Mouse (Mus musculus): Measurements from ENCODE around the gene Pi4ka. TPM values are rescaled to one million over a fixed set of nuclear protein-coding genes. Genes with fewer than 3 reads are reported as not detected.

Pi4ka gene
- polyA plus RNA-seq, 1 experiment from 2014 or later = 59.7 TPM

DNA sequence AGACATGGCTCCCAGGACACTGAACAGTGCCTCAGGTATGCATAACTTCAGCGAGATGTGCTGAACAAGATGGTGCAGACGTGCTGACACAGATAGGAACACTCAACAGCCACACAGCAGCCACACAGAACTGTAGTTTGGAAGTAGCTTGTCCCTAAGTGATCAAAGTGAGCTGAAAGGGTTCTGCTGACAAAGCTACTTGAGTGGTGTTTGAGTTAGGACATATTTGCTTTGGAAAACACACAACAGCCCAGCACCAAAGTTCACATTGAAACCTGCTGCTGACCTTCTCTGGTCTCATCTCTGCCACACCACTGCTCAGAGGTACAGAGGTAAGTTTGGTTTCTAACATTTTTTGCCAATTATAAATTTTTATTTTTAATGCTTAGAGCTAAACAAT, 75.0 kb downstream of the Pi4ka start, which contains the start of gene Serpind1:
Serpind1 (plus strand) TSS at position 256 of the 400 bp plus-strand sequence.
- H3K27ac ChIP-seq = no peak within 1 kb of the TSS
- H3K9me3 ChIP-seq = no peaks in the 10 kb centered on the region
- H3K9ac ChIP-seq = no peak within 1 kb of the TSS
- H3K27me3 ChIP-seq = no peaks in the 10 kb centered on the region
- WGBS = 77% methylated on average over 2 of the region's 2 CpGs
- H3K36me3 ChIP-seq (replicated peaks) = peaks cover 10% of the 10 kb centered on the region; the same call in 1 of the 2 replicates
- ATAC-seq (ENCODE audit: low FRiP score) = no peak
- no peak within 1 kb of the TSS for H3K4me3 ChIP-seq (replicated peaks)
- H3K4me1 ChIP-seq = no peaks in the 10 kb centered on the region
- H3K4me2 ChIP-seq = no peak within 1 kb of the TSS

DNA sequence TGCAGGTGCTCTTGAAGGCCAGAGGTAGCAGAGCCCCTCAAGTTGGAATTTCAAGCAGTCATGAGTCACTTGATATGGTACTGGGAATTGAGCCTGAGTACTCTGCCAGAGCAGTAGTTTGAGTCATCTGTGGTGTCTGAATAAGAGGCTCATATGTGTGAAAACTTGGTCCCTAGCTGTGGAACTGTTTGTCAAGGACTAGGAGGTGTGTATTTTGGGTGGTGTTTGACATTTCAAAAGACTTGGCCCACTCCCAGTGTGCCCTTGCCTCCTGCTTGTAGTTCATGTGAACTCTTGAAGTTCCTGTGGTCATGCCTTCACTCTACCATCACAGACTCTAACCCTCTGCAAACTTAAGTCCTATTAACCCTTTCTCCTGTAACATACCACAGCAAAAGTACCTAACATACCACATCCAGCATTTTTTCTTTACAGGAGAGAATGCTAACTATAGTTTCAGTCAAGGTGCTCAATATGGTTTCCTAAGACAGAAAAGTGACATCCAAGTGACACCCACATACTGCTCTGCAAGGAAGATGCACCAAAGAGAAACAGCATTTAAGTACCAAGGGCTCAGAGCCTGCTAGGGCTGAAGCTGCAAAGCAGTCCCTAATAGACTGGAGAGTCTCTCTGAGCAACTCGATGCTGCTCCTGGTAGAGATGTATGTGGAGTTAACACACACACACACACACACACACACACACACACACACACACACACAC, 76.1 kb downstream of the Pi4ka start:
- Histone ChIP-seq H3K36me3 (replicated peaks) (peaks cover 18% of the 10 kb centered on the region; the same call in 1 of the 2 replicates), H3K9ac (no peak overlapping the region), H3K27me3 (no peaks in the 10 kb centered on the region), H3K9me3 (no peaks in the 10 kb centered on the region), H3K4me2 (no peak overlapping the region), H3K4me3 (replicated peaks) (no peak overlapping the region), H3K4me1 (no peaks in the 10 kb centered on the region), H3K27ac (no peak overlapping the region)
- WGBS = 91% methylated on average over 1 of the region's 1 CpGs
- ATAC-seq (ENCODE audit: low FRiP score) = no peak

DNA sequence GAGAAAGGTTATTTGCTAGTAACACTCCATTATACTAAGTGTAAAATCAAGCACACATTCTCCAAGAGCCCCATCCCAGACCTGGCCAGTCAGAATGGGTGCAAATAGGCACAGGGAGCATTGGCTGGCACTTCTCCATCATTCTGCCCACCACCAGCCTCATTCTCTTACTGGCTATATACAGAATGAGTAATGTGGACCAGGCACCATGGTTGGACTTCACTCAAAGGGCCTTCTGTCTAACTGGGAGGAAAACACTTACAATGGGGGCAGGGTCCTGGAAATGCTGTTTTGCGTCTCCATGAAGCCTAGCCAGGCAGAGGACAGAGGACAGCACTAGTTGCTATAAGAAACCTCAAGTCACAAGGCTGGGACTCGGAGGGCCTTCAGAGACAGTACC, 80.0 kb downstream of the Pi4ka start:
- Histone ChIP-seq H3K9ac (no peak overlapping the region), H3K36me3 (replicated peaks) (peaks cover 49% of the 10 kb centered on the region), H3K27me3 (no peaks in the 10 kb centered on the region), H3K9me3 (no peaks in the 10 kb centered on the region), H3K27ac (no peak overlapping the region), H3K4me3 (replicated peaks) (no peak overlapping the region), H3K4me2 (no peak overlapping the region), H3K4me1 (no peaks in the 10 kb centered on the region)
- 94% methylated on average over 2 of the region's 2 CpGs for WGBS
- no peak for ATAC-seq (ENCODE audit: low FRiP score)

DNA sequence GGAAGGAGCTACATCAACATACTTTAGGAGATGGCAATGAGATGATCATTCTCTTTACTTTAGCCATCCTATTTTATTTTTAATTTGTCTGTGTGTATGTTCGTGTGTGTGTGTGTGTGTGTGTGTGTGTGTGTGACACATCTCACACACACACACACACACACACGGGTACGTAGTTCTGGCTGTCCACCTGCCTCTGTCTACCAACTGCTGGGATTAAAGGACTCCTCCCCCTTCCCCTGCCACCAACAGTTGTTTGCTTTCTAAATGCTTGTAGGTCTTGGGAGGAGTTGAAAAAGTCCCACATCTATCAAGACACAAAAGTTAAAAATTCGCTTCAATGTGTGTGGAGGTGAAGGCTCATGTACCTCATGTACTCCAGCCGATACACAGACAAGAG, 81.4 kb downstream of the Pi4ka start:
- Histone ChIP-seq H3K4me2 (no peak overlapping the region), H3K27me3 (no peaks in the 10 kb centered on the region), H3K4me1 (no peaks in the 10 kb centered on the region), H3K36me3 (replicated peaks) (peaks cover 53% of the 10 kb centered on the region), H3K4me3 (replicated peaks) (no peak overlapping the region), H3K27ac (no peak overlapping the region), H3K9me3 (no peaks in the 10 kb centered on the region), H3K9ac (no peak overlapping the region)
- 89% methylated on average over 5 of the region's 5 CpGs for WGBS
- no peak for ATAC-seq (ENCODE audit: low FRiP score)

DNA sequence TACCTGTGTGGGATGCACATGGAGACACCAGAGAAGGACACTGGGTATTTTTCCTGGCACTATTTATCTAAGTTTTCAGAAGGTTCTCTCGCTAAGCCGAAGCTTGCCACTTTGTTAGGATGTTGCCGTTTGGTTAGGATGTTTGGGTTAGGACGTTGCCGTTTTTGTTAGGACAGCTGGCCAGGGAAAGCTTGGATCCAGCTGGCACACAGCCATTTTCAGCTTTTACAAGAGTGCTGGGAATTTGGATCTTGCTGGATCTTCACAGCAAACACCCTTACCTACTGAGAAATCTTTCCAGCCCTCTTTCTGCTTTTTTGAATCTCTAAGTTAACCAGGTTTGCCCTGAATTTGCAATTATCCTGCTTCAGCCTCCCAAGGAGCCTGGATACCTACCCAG, 84.6 kb downstream of the Pi4ka start:
- no peak overlapping the region for H3K4me3 ChIP-seq (replicated peaks)
- H3K27me3 ChIP-seq = no peaks in the 10 kb centered on the region
- H3K4me2 ChIP-seq = no peak overlapping the region
- H3K27ac ChIP-seq = no peak overlapping the region
- H3K9ac ChIP-seq = no peak overlapping the region
- no peaks in the 10 kb centered on the region for H3K9me3 ChIP-seq
- H3K36me3 ChIP-seq (replicated peaks) = peaks cover 65% of the 10 kb centered on the region
- no peak for ATAC-seq (ENCODE audit: low FRiP score)
- whole genome bisulfite sequencing = 87% methylated on average over 5 of the region's 5 CpGs
- H3K4me1 ChIP-seq = no peaks in the 10 kb centered on the region

DNA sequence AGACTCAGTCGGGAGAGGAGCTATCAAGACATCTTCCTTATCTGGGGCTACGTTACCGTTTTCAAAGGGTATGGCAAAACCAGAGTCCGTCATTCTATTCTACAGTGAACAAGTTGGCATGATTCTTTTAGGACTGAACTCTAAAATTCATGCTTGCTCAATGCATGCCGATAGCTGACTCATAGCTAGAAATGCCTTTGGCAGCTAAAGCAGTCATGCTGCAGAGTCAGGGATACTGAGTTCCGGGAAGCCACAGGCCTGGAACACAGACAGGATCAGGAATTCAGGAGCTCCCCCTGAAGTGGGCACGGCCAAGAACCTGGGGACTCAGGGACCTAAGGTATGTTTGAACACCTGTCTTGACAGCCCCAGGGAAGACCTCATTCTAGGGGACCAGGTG, 89.6 kb downstream of the Pi4ka start:
- no peak for ATAC-seq (ENCODE audit: low FRiP score)
- H3K27ac ChIP-seq = no peak overlapping the region
- peaks cover 70% of the 10 kb centered on the region for H3K36me3 ChIP-seq (replicated peaks)
- no peaks in the 10 kb centered on the region for H3K27me3 ChIP-seq
- H3K4me3 ChIP-seq (replicated peaks) = no peak overlapping the region
- no peaks in the 10 kb centered on the region for H3K4me1 ChIP-seq
- H3K9ac ChIP-seq = no peak overlapping the region
- WGBS = 91% methylated on average over 7 of the region's 7 CpGs
- H3K4me2 ChIP-seq = no peak overlapping the region
- H3K9me3 ChIP-seq = no peaks in the 10 kb centered on the region

DNA sequence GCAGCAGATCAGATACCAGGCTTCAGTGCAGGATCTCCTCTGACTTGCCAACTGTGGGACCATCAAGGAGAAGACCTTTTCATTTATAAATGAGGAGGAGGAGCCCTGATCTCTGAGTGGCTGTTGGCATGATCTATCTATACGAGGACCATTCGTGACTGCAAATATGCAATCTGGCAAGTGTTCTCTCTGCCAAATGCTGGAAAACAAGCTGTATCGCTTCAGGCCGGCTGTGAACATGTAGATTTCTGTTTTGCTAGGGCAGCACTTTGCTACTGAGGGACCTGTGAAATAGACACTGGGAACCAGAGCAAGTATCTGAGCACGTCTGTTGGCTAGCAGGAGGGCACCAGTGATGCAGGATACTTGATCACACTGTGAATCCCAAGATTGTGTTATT, 93.6 kb downstream of the Pi4ka start:
- H3K9me3 ChIP-seq = no peaks in the 10 kb centered on the region
- ATAC-seq (ENCODE audit: low FRiP score) = no peak
- no peak overlapping the region for H3K9ac ChIP-seq
- WGBS = 95% methylated on average over 5 of the region's 5 CpGs
- no peak overlapping the region for H3K4me2 ChIP-seq
- H3K27ac ChIP-seq = no peak overlapping the region
- H3K4me3 ChIP-seq (replicated peaks) = no peak overlapping the region
- no peaks in the 10 kb centered on the region for H3K4me1 ChIP-seq
- H3K36me3 ChIP-seq (replicated peaks) = peaks cover 78% of the 10 kb centered on the region
- no peaks in the 10 kb centered on the region for H3K27me3 ChIP-seq

DNA sequence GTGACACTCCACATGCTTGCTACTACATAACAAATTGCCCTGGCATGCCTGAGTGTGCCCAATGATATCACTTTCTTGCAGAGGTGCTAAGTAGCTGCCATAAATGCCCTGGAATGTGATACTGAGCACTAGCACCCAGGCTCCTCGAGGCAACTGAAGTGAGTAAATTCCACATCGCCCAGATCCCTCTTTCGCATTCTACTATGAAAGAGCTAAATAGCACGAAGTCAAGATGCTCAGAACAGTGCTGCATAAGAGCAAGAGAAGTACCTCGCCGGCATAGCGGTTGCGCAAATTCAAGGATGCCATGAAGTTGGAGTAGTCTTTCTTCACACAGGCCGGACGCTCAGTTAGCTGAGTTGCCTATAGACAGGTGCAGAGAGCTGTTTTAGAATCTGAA, 97.1 kb downstream of the Pi4ka start:
- ATAC-seq (ENCODE audit: low FRiP score) = no peak
- Histone ChIP-seq H3K9me3 (no peaks in the 10 kb centered on the region), H3K4me2 (no peak overlapping the region), H3K9ac (no peak overlapping the region), H3K4me3 (replicated peaks) (no peak overlapping the region), H3K4me1 (no peaks in the 10 kb centered on the region), H3K36me3 (replicated peaks) (peaks cover 73% of the 10 kb centered on the region), H3K27me3 (no peaks in the 10 kb centered on the region), H3K27ac (no peak overlapping the region)
- WGBS = 94% methylated on average over 10 of the region's 10 CpGs

DNA sequence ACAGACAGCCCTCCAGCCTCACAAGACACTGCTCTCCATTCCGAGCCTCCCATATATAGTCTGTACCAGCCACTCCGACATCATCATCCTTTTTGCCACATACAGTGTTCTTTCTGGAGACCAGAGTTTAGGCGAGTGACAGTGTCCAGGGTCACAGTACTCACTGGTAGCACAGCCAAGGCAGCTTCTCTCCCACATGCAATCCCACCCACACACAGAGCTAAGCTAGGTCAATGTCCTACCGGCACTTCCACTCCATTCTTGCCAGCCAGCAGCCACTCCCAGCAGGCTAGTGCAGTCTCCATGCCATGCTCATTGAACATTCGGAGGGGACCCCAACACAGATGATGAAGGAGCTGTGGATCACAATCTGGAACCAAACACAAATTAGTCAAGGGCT, 98.7 kb downstream of the Pi4ka start:
- ATAC-seq (ENCODE audit: low FRiP score) = no peak
- H3K4me3 ChIP-seq (replicated peaks) = no peak overlapping the region
- no peak overlapping the region for H3K27ac ChIP-seq
- no peak overlapping the region for H3K9ac ChIP-seq
- H3K36me3 ChIP-seq (replicated peaks) = peaks cover 73% of the 10 kb centered on the region
- no peaks in the 10 kb centered on the region for H3K27me3 ChIP-seq
- 88% methylated on average over 5 of the region's 5 CpGs for WGBS
- no peak overlapping the region for H3K4me2 ChIP-seq
- no peaks in the 10 kb centered on the region for H3K4me1 ChIP-seq
- H3K9me3 ChIP-seq = no peaks in the 10 kb centered on the region

DNA sequence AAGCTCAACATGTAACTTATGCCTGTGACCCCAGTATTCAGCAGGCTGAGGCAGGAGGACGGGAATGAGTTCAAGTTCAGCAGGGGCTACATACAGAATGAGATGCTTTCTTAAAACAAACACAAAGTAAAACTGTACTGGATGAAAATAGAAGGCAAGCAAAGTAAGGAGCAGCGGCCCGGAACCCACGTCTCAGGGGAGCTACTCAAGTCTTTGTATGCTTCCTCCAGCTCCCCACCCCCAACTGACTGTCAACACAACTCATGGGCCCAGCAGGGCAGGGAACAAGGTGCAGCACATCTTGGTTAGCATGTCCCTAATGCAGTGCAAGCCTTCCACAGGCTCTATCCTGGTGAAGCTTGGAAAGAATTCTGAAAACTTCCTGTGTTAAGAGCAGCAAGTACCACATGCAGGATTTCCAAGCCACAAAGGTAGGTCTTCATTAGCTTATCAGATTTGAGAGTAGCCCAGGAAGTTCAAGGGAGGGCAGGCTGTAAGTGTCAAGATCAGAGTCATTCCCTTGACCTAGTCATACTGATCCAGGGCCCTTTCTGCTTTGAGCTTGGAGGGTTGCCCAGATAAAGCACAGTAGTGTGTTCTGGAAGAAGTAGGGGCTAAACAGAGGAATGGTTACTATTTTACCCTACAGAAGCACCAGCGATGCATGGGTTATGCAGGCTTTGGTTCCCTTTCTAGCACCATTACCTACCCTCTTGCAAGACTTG, 102.4 kb downstream of the Pi4ka start:
- H3K9me3 ChIP-seq = no peaks in the 10 kb centered on the region
- no peak overlapping the region for H3K9ac ChIP-seq
- H3K4me1 ChIP-seq = no peaks in the 10 kb centered on the region
- H3K4me2 ChIP-seq = no peak overlapping the region
- 91% methylated on average over 5 of the region's 5 CpGs for WGBS
- no peaks in the 10 kb centered on the region for H3K27me3 ChIP-seq
- H3K4me3 ChIP-seq (replicated peaks) = no peak overlapping the region
- no peak overlapping the region for H3K27ac ChIP-seq
- ATAC-seq (ENCODE audit: low FRiP score) = no peak
- H3K36me3 ChIP-seq (replicated peaks) = peaks cover 82% of the 10 kb centered on the region

DNA sequence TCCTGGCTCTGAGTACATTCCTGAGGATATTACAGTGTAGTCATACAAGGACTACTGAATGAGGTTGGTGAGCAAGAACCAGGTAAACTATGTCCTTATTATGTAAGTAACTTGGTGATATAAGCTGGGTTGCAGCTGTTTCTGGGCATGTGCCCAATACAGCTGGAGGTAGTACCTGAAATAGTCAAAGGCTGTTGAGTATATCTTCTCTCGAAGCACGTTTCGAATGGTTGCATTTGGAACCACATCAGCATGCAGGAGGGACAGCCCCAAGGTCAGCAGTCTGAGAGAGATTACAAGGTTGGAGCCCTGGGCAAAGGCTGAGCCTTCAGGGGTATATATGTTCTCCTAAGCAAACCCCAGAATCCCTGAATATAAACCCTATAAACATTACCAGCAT, 105.3 kb downstream of the Pi4ka start:
- H3K9ac ChIP-seq = no peak overlapping the region
- 96% methylated on average over 3 of the region's 3 CpGs for WGBS
- no peak overlapping the region for H3K27ac ChIP-seq
- H3K4me2 ChIP-seq = no peak overlapping the region
- H3K4me1 ChIP-seq = no peaks in the 10 kb centered on the region
- H3K36me3 ChIP-seq (replicated peaks) = peaks cover 83% of the 10 kb centered on the region
- no peaks in the 10 kb centered on the region for H3K27me3 ChIP-seq
- H3K9me3 ChIP-seq = no peaks in the 10 kb centered on the region
- no peak for ATAC-seq (ENCODE audit: low FRiP score)
- H3K4me3 ChIP-seq (replicated peaks) = no peak overlapping the region

DNA sequence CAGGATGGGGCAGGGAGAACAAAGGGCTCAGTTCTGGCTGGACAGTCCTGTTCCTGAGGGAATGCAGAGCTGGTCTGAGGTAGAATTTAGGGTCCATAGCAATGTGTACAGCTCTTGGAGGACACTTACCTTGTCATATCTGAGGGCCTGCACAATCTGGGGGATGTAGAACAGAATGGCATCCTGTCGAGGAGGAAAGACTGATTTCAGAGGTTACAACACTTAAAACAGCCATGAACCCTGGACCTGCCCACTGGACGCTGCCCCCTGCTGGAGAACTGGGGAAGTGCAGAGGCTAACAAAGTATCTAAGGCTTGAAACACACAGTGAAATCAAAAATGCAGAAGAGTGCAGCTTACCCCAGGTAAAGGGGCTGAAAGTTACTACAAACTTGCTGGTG, 113.4 kb downstream of the Pi4ka start:
- no peak overlapping the region for H3K27ac ChIP-seq
- no peaks in the 10 kb centered on the region for H3K9me3 ChIP-seq
- no peak for ATAC-seq (ENCODE audit: low FRiP score)
- WGBS = 4% methylated on average over 2 of the region's 2 CpGs
- no peak overlapping the region for H3K9ac ChIP-seq
- no peak overlapping the region for H3K4me2 ChIP-seq
- no peaks in the 10 kb centered on the region for H3K27me3 ChIP-seq
- no peaks in the 10 kb centered on the region for H3K4me1 ChIP-seq
- H3K36me3 ChIP-seq (replicated peaks) = peaks cover 79% of the 10 kb centered on the region
- H3K4me3 ChIP-seq (replicated peaks) = no peak overlapping the region

DNA sequence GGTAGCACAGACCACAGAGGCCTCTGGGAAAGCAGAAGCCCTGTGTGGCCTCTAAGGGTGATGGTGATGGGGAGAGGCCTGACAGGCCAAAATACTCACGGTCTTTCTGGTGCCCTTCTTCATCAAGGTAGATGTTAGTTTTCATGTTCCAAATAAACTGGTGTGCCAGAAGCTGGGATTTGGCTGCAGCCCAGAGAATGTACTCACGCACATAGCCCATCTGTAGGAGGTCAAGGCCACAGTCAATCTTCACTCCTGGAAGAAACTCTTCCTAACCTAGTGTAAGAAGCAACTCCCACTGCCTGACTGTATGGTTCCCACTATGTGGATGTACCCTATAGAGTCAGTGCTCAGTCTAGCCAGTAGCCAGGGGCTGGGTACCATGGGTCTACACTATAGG, 115.1 kb downstream of the Pi4ka start:
- Histone ChIP-seq H3K27ac (no peak overlapping the region), H3K4me2 (no peak overlapping the region), H3K4me1 (no peaks in the 10 kb centered on the region), H3K27me3 (no peaks in the 10 kb centered on the region), H3K9me3 (no peaks in the 10 kb centered on the region), H3K9ac (no peak overlapping the region), H3K4me3 (replicated peaks) (no peak overlapping the region), H3K36me3 (replicated peaks) (peaks cover 72% of the 10 kb centered on the region)
- 93% methylated on average over 2 of the region's 2 CpGs for WGBS
- ATAC-seq (ENCODE audit: low FRiP score) = no peak
